Mouse (Mus musculus) left cerebral cortex, adult 11 months (tissue): ENCODE measurements at regions not wholly inside any gene's neighbourhood (a gene's known extent, or its start where the extent isn't known, plus 50 kb on each side); places are given as distances from the start of the nearest gene placed in this dataset.
"Not testable (repeated sequence)": the region's sequence is repeated elsewhere in the genome, so short reads cannot be mapped to it uniquely, and the experiment has no call there.

Experiments
- DNase-seq: peaks from one replicate; pipeline ENCODE4 v3.0.0; 2022; ENCODE audit warnings: low spot score

- no peak for DNase-seq
These were observed 1158.0 kb downstream of the A830018L16Rik start for GRCm38 (mm10) chr1:12571755-12572358.

- DNase-seq, result no peak
These were observed 1158.9 kb downstream of the A830018L16Rik start for GRCm38 (mm10) chr1:12572770-12573169.

- DNase-seq, result no peak
These were observed 1160.4 kb downstream of the A830018L16Rik start for GRCm38 (mm10) chr1:12574274-12574673.

- DNase-seq, result no peak
These were observed 1163.3 kb downstream of the A830018L16Rik start for GRCm38 (mm10) chr1:12577027-12577703.

GRCm38 (mm10) chr1:12577978-12578377 is 1164.1 kb downstream of the A830018L16Rik start:
- DNase-seq, result no peak

- no peak for DNase-seq
These were observed 1169.1 kb downstream of the A830018L16Rik start for GRCm38 (mm10) chr1:12583012-12583411.

GRCm38 (mm10) chr1:12586981-12587380 is 1173.1 kb downstream of the A830018L16Rik start:
- not testable (repeated sequence) for DNase-seq

- no peak for DNase-seq
These were observed 1198.2 kb downstream of the A830018L16Rik start for GRCm38 (mm10) chr1:12612102-12612501.

GRCm38 (mm10) chr1:12615303-12615702 is 1201.4 kb downstream of the A830018L16Rik start:
- DNase-seq, result no peak

GRCm38 (mm10) chr1:12615733-12616481 is 1202.0 kb downstream of the A830018L16Rik start:
- no peak for DNase-seq

GRCm38 (mm10) chr1:12619981-12620380 is 1206.1 kb downstream of the A830018L16Rik start:
- no peak for DNase-seq

GRCm38 (mm10) chr1:12620825-12621224 is 1206.9 kb downstream of the A830018L16Rik start:
- DNase-seq, result no peak

- DNase-seq, result no peak
These were observed 1209.3 kb downstream of the A830018L16Rik start for GRCm38 (mm10) chr1:12623158-12623557.

GRCm38 (mm10) chr1:12633049-12633448 is 1219.1 kb downstream of the A830018L16Rik start:
- DNase-seq, result no peak

GRCm38 (mm10) chr1:12636326-12637147 is 1222.6 kb downstream of the A830018L16Rik start:
- DNase-seq, result no peak

- no peak for DNase-seq
These were observed 1227.1 kb downstream of the A830018L16Rik start for GRCm38 (mm10) chr1:12640983-12641382.
